Mouse (Mus musculus) spleen, adult 2 months (tissue): Measurements from ENCODE around the gene Haao.

Source experiments
- CTCF ChIP-seq: fragments of 200-500 bp; IDR thresholded peaks from 2 replicates; pipeline ENCODE4 v1.5.1; 2011; ENCODE audit warnings: mild to moderate bottlenecking, inconsistent platforms; ENCODE audit not compliant: insufficient read depth, insufficient read length, insufficient replicate concordance; ENCODE audit errors: extremely low read depth
- POLR2A ChIP-seq: fragments of 200-500 bp; IDR thresholded peaks from 2 replicates; pipeline ENCODE4 v1.6.1; 2011; ENCODE audit warnings: low read depth, low read length, inconsistent platforms

- TF ChIP-seq CTCF = no peak
- no peak for TF ChIP-seq POLR2A
These were observed 49.6 kb upstream of the Haao start for GRCm38 (mm10) chr17:83897361-83897799.
